Mouse (Mus musculus) gastrocnemius, postnatal 4 days (tissue): ENCODE measurements around the gene Mief2. TPM values are rescaled to one million over a fixed set of nuclear protein-coding genes. Genes with fewer than 3 reads are reported as not detected.
A peak's percentile ranks its signal among the peaks of the same experiment; 100 is the strongest.

Experiments
- DNase-seq, 2 experiments: peaks; one replicate each; pipeline ENCODE4 v3.0.0; 2021 to 2022; ENCODE audit warnings: low spot score in 2 of 2, mixed read lengths in 2 of 2
- microRNA-seq: library from miRNA; unstranded; fragments of <30 nt; microRNA quantifications from one replicate; pipeline ENCODE4 v1.2.0, GENCODE M21; 2021
- total RNA-seq, 2 experiments: library from RNA; stranded (reverse); gene quantifications; 2 replicates each; pipeline ENCODE4 v1.2.3; 2021

The Mief2 gene
- total RNA-seq, 2 experiments from 2014 or later, result 70.6 to 76.5 TPM

DNA sequence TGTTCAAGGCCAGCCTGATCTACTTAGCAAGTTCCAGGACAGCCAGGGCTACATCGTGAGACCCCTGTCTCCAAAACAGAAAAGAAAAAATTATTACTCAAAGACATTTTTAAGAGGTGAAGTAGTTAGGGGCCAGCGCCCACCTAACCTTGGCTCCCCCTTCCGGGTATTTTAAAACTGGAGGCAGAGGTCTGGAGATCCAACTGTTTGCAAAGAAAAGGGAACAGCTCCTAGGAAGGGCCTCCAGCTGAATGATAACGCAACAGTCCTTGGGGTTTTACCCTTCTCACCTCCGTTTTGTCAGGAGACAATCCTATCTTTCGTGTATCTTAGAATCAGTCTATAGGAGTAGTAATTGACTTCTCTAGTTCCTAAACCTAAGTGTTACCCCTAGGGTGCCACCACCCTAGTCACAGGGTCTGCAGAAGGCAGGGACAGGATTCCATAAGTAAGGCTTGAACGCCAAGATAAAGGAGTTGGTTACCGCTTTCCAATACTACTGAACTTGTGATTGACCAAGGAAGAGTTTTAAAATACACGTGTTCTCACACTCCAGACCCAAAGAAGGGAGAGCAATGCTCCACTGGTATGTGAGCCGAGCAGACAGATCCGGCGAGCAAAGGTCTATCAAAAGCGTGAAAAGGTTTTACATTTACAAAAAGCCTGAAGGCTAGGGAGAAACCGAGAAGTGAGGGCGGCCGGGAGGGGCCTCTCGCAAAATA, 48.1 kb downstream of the Mief2 start:
- no peak for DNase-seq

DNA sequence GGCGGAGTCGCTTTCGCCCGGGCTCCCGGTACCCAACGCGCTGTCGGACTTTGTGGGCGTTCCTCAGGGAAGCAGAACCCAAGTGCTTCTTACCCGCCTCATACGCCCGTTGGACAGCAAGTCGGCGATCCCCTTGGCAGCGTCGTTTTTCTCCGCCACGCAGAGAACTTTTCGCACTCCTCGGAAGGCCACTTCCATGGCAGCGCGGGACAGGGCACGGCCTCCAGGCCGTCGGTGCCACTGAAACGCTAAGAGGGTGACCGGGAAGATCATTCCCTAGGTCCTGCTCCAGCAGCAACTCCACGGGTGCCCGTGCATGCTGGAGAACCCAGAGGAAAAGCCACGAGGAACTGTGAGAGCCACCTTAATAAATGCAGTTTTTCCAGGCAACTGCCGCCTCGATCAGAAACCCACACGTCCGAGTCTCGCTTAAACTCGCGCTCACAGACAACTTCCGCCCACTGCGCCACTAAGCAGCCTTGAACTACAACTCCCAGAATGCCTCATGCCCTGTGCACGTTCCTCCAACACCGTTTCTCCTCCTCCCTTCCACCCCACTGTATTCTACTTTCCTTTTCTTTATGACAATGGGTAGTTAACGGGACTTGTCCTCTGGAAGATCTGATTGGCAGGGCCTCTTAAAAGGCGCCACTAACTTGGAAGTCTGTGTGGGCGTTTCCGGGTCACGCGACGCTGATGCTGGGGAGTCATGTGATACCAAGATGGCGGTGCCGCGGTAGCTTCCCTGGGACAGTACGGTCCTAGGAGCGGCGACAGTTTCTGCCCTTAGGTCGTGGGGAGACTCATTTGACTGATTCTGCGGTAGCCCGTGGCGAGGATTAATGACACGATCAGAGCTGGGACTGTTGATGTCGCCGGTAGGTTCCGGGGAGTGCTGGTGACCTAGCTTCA, 48.9 kb downstream of the Mief2 start, which contains the start of the genes Top3a and Smcr8:
Gene Top3a (minus strand): TSS at position 537 of the 912 bp plus-strand sequence.
Gene Smcr8 (plus strand): TSS at position 696 of the 912 bp plus-strand sequence.
- peak; percentile 53 to 80 for DNase-seq

DNA sequence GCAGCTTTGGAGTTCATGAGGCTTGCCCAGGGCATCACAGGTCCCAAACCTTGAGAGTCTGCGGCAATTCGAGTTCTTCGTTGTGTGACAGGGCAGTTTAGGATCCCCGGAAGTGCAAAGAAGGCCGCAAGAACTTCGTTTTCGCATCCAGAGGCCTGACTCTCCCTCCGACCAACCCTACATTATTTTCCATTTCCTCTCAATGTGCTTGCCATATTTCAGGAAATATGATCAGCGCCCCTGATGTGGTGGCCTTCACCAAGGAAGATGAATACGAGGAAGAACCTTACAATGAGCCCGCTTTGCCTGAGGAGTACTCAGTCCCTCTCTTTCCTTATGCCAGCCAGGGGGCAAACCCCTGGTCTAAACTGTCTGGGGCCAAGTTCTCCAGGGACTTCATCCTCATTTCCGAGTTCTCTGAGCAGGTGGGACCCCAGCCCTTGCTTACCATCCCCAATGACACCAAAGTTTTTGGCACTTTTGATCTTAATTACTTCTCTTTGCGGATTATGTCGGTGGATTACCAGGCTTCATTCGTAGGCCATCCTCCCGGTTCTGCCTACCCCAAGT, 49.7 kb downstream of the Mief2 start:
- DNase-seq, result no peak

DNA sequence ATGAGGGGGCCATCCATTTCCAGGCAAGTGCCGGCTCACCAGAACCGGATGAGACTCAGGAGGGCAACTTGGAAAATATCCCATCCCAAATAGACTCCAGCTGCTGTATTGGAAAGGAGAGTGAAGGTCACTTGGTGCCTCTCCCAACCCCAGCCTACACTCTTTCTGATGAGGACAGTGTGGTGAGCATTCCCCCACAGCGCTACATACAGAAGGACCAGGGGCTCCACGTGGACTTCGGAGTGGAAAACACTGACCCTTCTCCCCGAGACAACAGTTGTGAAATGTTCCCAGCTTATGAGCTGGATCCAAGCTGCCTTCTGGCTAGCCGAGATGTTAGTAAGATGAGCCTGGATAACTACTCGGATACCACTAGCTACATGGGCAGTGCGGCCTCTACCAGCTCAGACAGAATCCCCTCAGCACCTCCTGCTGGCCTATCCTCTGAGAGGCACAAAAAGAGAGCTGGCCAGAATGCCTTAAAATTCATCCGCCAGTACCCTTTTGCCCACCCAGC, 51.5 kb downstream of the Mief2 start:
- DNase-seq, result no peak

Small RNAs within 50 kb of the gene (microRNA-seq; reads per million reads assigned to microRNA genes)
- gene Mir5100, result 1.9 reads per million

Other genes starting within 250 kb of the Mief2 start
- 10 to 100 TPM; 70.0 to 74.3 TPM for gene Alkbh5, start 192.0 kb upstream of the Mief2 start, total RNA-seq
- 10 to 100 TPM; 29.7 to 32.0 TPM for gene Llgl1, start 28.7 kb upstream of the Mief2 start, total RNA-seq
- gene Flii, start 1.1 kb upstream of the Mief2 start, total RNA-seq, result 100 to 1,000 TPM; 104 to 113 TPM
- gene Top3a, start 49.0 kb downstream of the Mief2 start, total RNA-seq, result 10 to 100 TPM in 1 of 2 experiments, 1 to 10 TPM in 1; 9.4 to 10.6 TPM
- gene Smcr8, start 49.1 kb downstream of the Mief2 start, total RNA-seq, result 10 to 100 TPM; 15.9 to 18.0 TPM
- gene Shmt1, start 83.3 kb downstream of the Mief2 start, total RNA-seq, result 10 to 100 TPM; 29.0 to 34.1 TPM
- gene Dhrs7b, start 102.2 kb downstream of the Mief2 start, total RNA-seq, result 10 to 100 TPM; 14.9 to 16.7 TPM
- gene Tmem11, start 150.9 kb downstream of the Mief2 start, total RNA-seq, result 10 to 100 TPM; 46.3 to 50.8 TPM
- gene Natd1, start 186.4 kb downstream of the Mief2 start, total RNA-seq, result 10 to 100 TPM; 19.8 to 25.2 TPM
- 10 to 100 TPM; 69.8 to 79.2 TPM for gene Map2k3, start 203.6 kb downstream of the Mief2 start, total RNA-seq